Mouse (Mus musculus) heart, adult 2 months (tissue): ENCODE measurements around the gene Fars2. TPM values are rescaled to one million over a fixed set of nuclear protein-coding genes. Genes with fewer than 3 reads are reported as not detected.

Experiments
- DNase-seq, 2 experiments: peaks; one replicate each; pipeline ENCODE4 v3.0.0; 2021
- H3K27ac ChIP-seq: fragments of 200-600 bp; 2 replicates; pipeline ENCODE4 v1.8.1; 2022
- H3K27me3 ChIP-seq: fragments of 200-500 bp; 2 replicates; pipeline ENCODE4 v1.6.1; 2012; ENCODE audit warnings: mild to moderate bottlenecking, low read length, inconsistent platforms, mixed read lengths; ENCODE audit not compliant: control insufficient read depth, insufficient read depth
- H3K36me3 ChIP-seq: fragments of 200-500 bp; 2 replicates; pipeline ENCODE4 v1.6.1; 2012; ENCODE audit warnings: low read length, inconsistent platforms; ENCODE audit not compliant: control insufficient read depth, insufficient read depth
- H3K4me1 ChIP-seq: fragments of 200-500 bp; 2 replicates; pipeline ENCODE4 v1.6.1; 2011; ENCODE audit warnings: low read length; ENCODE audit not compliant: control insufficient read depth, insufficient read depth
- H3K4me3 ChIP-seq: fragments of 200-600 bp; 2 replicates; pipeline ENCODE4 v1.8.1; 2022
- H3K79me2 ChIP-seq: fragments of 200-500 bp; replicated peaks from 2 replicates; pipeline ENCODE4 v1.6.1; 2012; ENCODE audit warnings: mild to moderate bottlenecking, inconsistent platforms, low read length, moderate library complexity, mixed read lengths; ENCODE audit not compliant: control insufficient read depth, insufficient read depth
- H3K9ac ChIP-seq: fragments of 200-500 bp; 2 replicates; pipeline ENCODE4 v1.6.1; 2012; ENCODE audit warnings: low read depth, mild to moderate bottlenecking, control low read depth, inconsistent platforms, low read length, mixed read lengths
- CTCF ChIP-seq: fragments of 200-600 bp; IDR thresholded peaks from 2 replicates; pipeline ENCODE4 v1.8.1; 2022; ENCODE audit warnings: antibody characterized with exemption, mild to moderate bottlenecking, moderate library complexity
- EP300 ChIP-seq: fragments of 200-500 bp; IDR thresholded peaks from 2 replicates; pipeline ENCODE4 v1.6.1; 2011; ENCODE audit warnings: low read depth, low read length, control low read depth; ENCODE audit not compliant: insufficient read depth
- POLR2A ChIP-seq: fragments of 200-500 bp; IDR thresholded peaks from 2 replicates; pipeline ENCODE4 v1.6.1; 2011; ENCODE audit warnings: mild to moderate bottlenecking, low read depth, low read length, control low read depth; ENCODE audit not compliant: insufficient read depth
- WGBS: fragments of 180-500 bp; shearing (Covaris S2); methylation state at CpG from one replicate; pipeline ENCODE4 v1.1.7; 2018; 5-methylcytosine and 5-hydroxymethylcytosine counted together
- intact Hi-C: fragments of 180-260 bp; cut with DNase I; formaldehyde crosslinking; loops from one replicate; pipeline ENCODE4 v1.15.1; 2025
- polyA plus RNA-seq: library from polyadenylated mRNA; depleted of rRNA; stranded (reverse); fragments of >200 nt; gene quantifications from 2 replicates; pipeline ENCODE4 v1.2.3, GENCODE M21; 2012; rRNA removed
- total RNA-seq, 2 experiments: library from RNA; stranded (reverse); gene quantifications; 2 replicates each; pipeline ENCODE4 v1.2.3; 2021

Gene Fars2
- total and polyA plus RNA-seq, 3 experiments = 73.3 to 85.7 (median 77.7) TPM

DNA sequence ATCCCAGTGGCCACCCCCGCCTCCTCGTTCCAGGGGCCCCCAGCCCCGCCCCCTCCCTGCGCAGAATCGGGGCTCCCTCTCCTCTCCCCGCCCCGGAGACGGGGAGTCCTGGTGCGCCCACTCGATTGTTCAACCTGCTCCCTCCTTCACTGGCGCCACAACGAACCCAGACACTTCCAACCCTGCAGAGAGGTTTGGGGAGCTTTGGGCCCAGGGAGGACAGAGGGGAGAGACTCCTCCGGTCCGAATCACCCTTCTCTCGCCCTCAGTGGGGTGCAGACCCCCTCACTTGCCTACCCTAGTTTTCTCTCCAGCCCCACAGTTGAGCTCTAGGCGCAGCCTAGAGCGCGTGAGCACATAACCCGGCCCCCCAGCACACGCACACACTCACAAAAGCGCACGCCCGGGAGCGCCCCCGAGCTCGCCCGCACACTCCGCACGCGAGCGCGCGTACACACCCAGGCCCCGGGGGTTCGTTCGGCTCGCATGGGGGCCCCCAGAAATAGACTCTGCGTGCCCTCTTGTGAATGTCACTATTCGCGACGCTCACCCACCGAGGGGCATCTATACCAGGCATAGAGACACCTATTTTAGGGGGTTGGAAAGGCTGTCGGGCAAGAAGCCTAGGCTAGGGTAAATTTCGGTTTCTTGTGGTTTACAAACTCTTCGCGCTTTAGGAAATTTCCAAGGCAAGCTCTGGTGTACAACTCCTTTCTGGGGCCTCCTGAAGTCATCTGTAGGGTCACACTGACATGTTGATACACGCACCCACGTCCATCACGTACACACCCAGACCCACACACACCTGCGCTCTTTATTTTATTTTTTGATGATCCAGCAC lies 617.7 kb downstream of the Fars2 start, which contains the start of gene Nrn1:
Nrn1 (minus strand) TSS at position 401 of the 841 bp plus-strand sequence.
- no peak within 1 kb of the TSS for H3K27ac ChIP-seq
- peak within 1 kb of the TSS; percentile 22; the same call in 1 of the 2 replicates for H3K4me3 ChIP-seq
- DNase-seq = peak in 1 of 2 experiments; percentile 27
- no peaks in the 10 kb centered on the region for H3K4me1 ChIP-seq
- no peak within 1 kb of the TSS for H3K9ac ChIP-seq
- H3K36me3 ChIP-seq = no peaks in the 10 kb centered on the region
- intact Hi-C loops = loop anchor here (5.0 kb wide), 1 partner anchor 577 kb away; no protein-coding TSS in a partner anchor
- WGBS = 5% methylated on average over 50 of the region's 50 CpGs
- H3K27me3 ChIP-seq = peaks cover 17% of the 10 kb centered on the region
- no peak for TF ChIP-seq CTCF
- TF ChIP-seq EP300 = no peak
- no peak for TF ChIP-seq POLR2A
- no peaks in the 10 kb centered on the region for H3K79me2 ChIP-seq

- TF ChIP-seq EP300 = no peak
- no peak for TF ChIP-seq CTCF
- no peak for TF ChIP-seq POLR2A
- Histone ChIP-seq H3K27me3 (peaks cover 14% of the 10 kb centered on the region), H3K4me3 (peak overlapping the region; percentile 22; the same call in 1 of the 2 replicates), H3K79me2 (no peaks in the 10 kb centered on the region), H3K27ac (no peak overlapping the region), H3K9ac (no peak overlapping the region), H3K36me3 (no peaks in the 10 kb centered on the region), H3K4me1 (no peaks in the 10 kb centered on the region)
- intact Hi-C loops = no loop called here
- peak in 1 of 2 experiments; percentile 47 for DNase-seq
- WGBS = 6% methylated on average over 37 of the region's 39 CpGs
These were observed 618.8 kb downstream of the Fars2 start for GRCm38 (mm10) chr13:36735901-36736618.

DNA sequence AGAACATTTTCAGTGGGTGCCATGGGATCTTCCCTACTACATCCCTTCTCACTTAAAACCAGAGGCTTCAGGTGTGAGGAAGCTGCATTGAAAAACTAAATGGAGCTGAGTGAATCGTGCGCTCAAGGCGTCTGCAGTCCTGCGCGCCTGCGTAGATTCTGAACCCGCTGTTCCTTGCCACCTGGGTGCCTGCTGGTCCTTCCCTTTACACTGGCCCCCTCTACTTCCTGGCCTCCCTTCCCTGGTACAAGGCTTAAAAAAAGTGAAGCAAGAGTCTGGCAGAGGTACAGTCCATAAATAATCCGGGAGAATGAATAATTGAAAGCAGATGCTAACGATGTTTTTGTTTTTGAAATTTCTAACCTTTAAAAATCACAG lies 619.4 kb downstream of the Fars2 start:
- H3K27me3 ChIP-seq = peaks cover 11% of the 10 kb centered on the region
- DNase-seq = no peak
- no peak for TF ChIP-seq EP300
- no peak for TF ChIP-seq POLR2A
- H3K27ac ChIP-seq = no peak overlapping the region
- intact Hi-C loops = no loop called here
- H3K36me3 ChIP-seq = no peaks in the 10 kb centered on the region
- H3K79me2 ChIP-seq = no peaks in the 10 kb centered on the region
- H3K4me1 ChIP-seq = no peaks in the 10 kb centered on the region
- WGBS = 31% methylated on average over 9 of the region's 9 CpGs
- H3K9ac ChIP-seq = no peak overlapping the region
- H3K4me3 ChIP-seq = no peak overlapping the region

DNA sequence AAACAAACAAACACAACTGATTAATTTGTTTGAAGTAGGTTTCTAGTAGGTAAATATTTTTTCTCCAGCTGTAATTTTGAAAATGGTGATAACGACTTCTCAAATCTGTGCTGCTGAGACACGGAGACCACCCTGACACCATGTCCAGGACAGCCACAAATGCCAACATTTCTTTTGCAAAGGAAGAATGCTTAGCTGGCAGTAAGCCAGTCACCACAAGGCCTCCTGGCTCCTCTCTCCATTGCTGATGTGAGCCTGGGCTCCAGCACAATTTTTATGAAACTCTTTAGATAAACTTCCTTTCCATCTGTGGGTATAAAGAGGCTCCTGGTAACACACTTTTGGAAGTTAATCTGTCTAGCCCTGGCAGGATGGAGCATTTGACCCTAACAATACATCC lies 632.8 kb downstream of the Fars2 start:
- Histone ChIP-seq H3K27ac (no peak overlapping the region), H3K4me3 (no peak overlapping the region), H3K4me1 (no peaks in the 10 kb centered on the region), H3K79me2 (no peaks in the 10 kb centered on the region), H3K36me3 (no peaks in the 10 kb centered on the region), H3K9ac (no peak overlapping the region), H3K27me3 (no peaks in the 10 kb centered on the region)
- 39% methylated on average over 2 of the region's 2 CpGs for WGBS
- TF ChIP-seq EP300 = no peak
- no peak for TF ChIP-seq CTCF
- TF ChIP-seq POLR2A = no peak
- DNase-seq = no peak
- intact Hi-C loops = no loop called here

- WGBS = 89% methylated on average over 3 of the region's 3 CpGs
- no peaks in the 10 kb centered on the region for H3K27me3 ChIP-seq
- H3K4me1 ChIP-seq = no peaks in the 10 kb centered on the region
- H3K9ac ChIP-seq = no peak overlapping the region
- H3K36me3 ChIP-seq = no peaks in the 10 kb centered on the region
- DNase-seq = no peak
- intact Hi-C loops = no loop called here
- H3K79me2 ChIP-seq = no peaks in the 10 kb centered on the region
- no peak overlapping the region for H3K27ac ChIP-seq
- TF ChIP-seq EP300 (no peak), CTCF (no peak)
- no peak overlapping the region for H3K4me3 ChIP-seq
These were observed 634.6 kb downstream of the Fars2 start for GRCm38 (mm10) chr13:36751861-36752260.

DNA sequence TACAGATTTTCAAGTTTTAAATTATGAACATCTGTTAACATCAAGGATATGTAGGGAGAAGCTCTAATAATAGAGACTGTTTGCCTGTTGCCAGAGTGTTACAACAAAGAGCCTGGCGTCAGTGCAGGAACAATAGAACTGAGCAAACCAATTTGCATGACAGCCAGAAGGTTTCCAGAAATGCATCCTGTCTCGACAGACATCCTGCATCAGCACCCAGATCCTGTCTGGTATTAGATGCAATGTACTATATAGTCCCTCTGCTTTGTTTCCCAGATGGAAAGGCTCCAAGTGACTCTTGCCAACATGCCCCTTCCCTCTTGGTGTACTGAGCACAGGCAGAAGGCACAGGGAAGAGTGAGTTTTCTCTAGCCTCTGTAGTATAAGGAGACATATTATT lies 649.6 kb downstream of the Fars2 start:
- no peak for DNase-seq
- TF ChIP-seq EP300 (no peak), POLR2A (no peak), CTCF (no peak)
- WGBS = 33% methylated on average over 2 of the region's 2 CpGs
- Histone ChIP-seq H3K27ac (no peak overlapping the region), H3K27me3 (no peaks in the 10 kb centered on the region), H3K79me2 (no peaks in the 10 kb centered on the region), H3K36me3 (no peaks in the 10 kb centered on the region), H3K4me1 (no peaks in the 10 kb centered on the region), H3K9ac (no peak overlapping the region), H3K4me3 (no peak overlapping the region)
- intact Hi-C loops = no loop called here

Other genes starting within 250 kb of the Fars2 start
- gene Rpp40, start 211.1 kb upstream of the Fars2 start, total RNA-seq = 1 to 10 TPM; 5.3 to 6.4 TPM
- gene Rpp40, start 211.1 kb upstream of the Fars2 start, polyA plus RNA-seq = 3.7 and 5.1 TPM in 2 replicates
- gene Ppp1r3g, start 158.6 kb upstream of the Fars2 start, total RNA-seq = 1 to 10 TPM in 1 of 2 experiments, under 1 TPM in 1; 0.25 to 1.2 TPM
- gene Ppp1r3g, start 158.6 kb upstream of the Fars2 start, polyA plus RNA-seq = 0.06 and 0.14 TPM in 2 replicates
- gene Lyrm4, start 114 bp downstream of the Fars2 start, total RNA-seq = 10 to 100 TPM; 10.6 to 12.2 TPM
- gene Lyrm4, start 114 bp downstream of the Fars2 start, polyA plus RNA-seq = 5.1 and 8.3 TPM in 2 replicates